Mouse (Mus musculus) CH12F3 (cell line): ENCODE data around the gene Dqx1.

Experiments
- in situ Hi-C: fragments of 300-500 bp; cut with MboI; formaldehyde crosslinking; loops from 2 replicates; pipeline ENCODE4 v1.14.3; 2020; ENCODE audit warnings: low sequenced_read_pairs

The Dqx1 gene

GRCm38 (mm10) chr6:83057790-83058189, at the start of gene Dqx1:
TSS of gene Dqx1 (plus strand) at chr6:83057844.
- in situ Hi-C loops = loop anchor here (10.0 kb wide), 1 partner anchor 53 kb away; no protein-coding TSS in a partner anchor

GRCm38 (mm10) chr6:83008659-83009058, 49.0 kb upstream of the Dqx1 start:
- in situ Hi-C loops = loop anchor here (10.0 kb wide), 2 partner anchors 46 to 156 kb away; partner anchors contain the start of genes Aup1, Dctn1, Dqx1 and Htra2

GRCm38 (mm10) chr6:83010010-83010409, 47.6 kb upstream of the Dqx1 start:
- in situ Hi-C loops = no loop called here

- in situ Hi-C loops = no loop called here
These were observed 46.4 kb upstream of the Dqx1 start for GRCm38 (mm10) chr6:83011255-83011654.

GRCm38 (mm10) chr6:83011756-83012155, 45.9 kb upstream of the Dqx1 start:
- in situ Hi-C loops = no loop called here

- in situ Hi-C loops = no loop called here
These were observed 44.2 kb upstream of the Dqx1 start for GRCm38 (mm10) chr6:83013444-83013843.

- in situ Hi-C loops = no loop called here
These were observed 42.9 kb upstream of the Dqx1 start for GRCm38 (mm10) chr6:83014482-83015466.

GRCm38 (mm10) chr6:83015749-83016148, 41.9 kb upstream of the Dqx1 start:
- in situ Hi-C loops = no loop called here

- in situ Hi-C loops = no loop called here
These were observed 40.5 kb upstream of the Dqx1 start for GRCm38 (mm10) chr6:83017190-83017589.

GRCm38 (mm10) chr6:83019044-83019443, 38.6 kb upstream of the Dqx1 start:
- in situ Hi-C loops = no loop called here

- in situ Hi-C loops = no loop called here
These were observed 37.5 kb upstream of the Dqx1 start for GRCm38 (mm10) chr6:83020121-83020520.

- in situ Hi-C loops = no loop called here
These were observed 36.6 kb upstream of the Dqx1 start for GRCm38 (mm10) chr6:83020836-83021593.

- in situ Hi-C loops = no loop called here
These were observed 34.6 kb upstream of the Dqx1 start for GRCm38 (mm10) chr6:83023008-83023407.

- in situ Hi-C loops = no loop called here
These were observed 33.9 kb upstream of the Dqx1 start for GRCm38 (mm10) chr6:83023786-83024185.

GRCm38 (mm10) chr6:83024421-83024820, 33.2 kb upstream of the Dqx1 start:
- in situ Hi-C loops = no loop called here

GRCm38 (mm10) chr6:83025221-83025620, 32.4 kb upstream of the Dqx1 start:
- in situ Hi-C loops = no loop called here

- in situ Hi-C loops = no loop called here
These were observed 30.4 kb upstream of the Dqx1 start for GRCm38 (mm10) chr6:83027293-83027692.

- in situ Hi-C loops = no loop called here
These were observed 29.9 kb upstream of the Dqx1 start for GRCm38 (mm10) chr6:83027706-83028105.

- in situ Hi-C loops = no loop called here
These were observed 27.9 kb upstream of the Dqx1 start for GRCm38 (mm10) chr6:83029777-83030176.

GRCm38 (mm10) chr6:83031111-83031510, 26.5 kb upstream of the Dqx1 start:
- in situ Hi-C loops = no loop called here

GRCm38 (mm10) chr6:83031921-83032590, 25.6 kb upstream of the Dqx1 start:
- in situ Hi-C loops = no loop called here
